Mouse (Mus musculus) embryo, embryonic 10 days (tissue): ENCODE measurements around the gene Plcl2.

Experiments used
- DNase-seq: peaks from one replicate; pipeline ENCODE4 v3.0.0-alpha.2; 2015; ENCODE audit warnings: low spot score

Plcl2 gene

GRCm38 (mm10) chr17:50509251-50510104 is at the start of gene Plcl2:
TSS of gene Plcl2 (plus strand) at chr17:50509403.
- peak; percentile 63 for DNase-seq

GRCm38 (mm10) chr17:50460301-50460700 is 48.9 kb upstream of the Plcl2 start:
- DNase-seq: no peak

GRCm38 (mm10) chr17:50467438-50467837 is 41.8 kb upstream of the Plcl2 start:
- no peak for DNase-seq

- no peak for DNase-seq
Observed at GRCm38 (mm10) chr17:50469126-50469525, 40.1 kb upstream of the Plcl2 start.

GRCm38 (mm10) chr17:50469543-50470431 is 39.4 kb upstream of the Plcl2 start:
- DNase-seq: peak; percentile 75

- peak; percentile 58 for DNase-seq
Observed at GRCm38 (mm10) chr17:50470432-50471078, 38.6 kb upstream of the Plcl2 start.

- DNase-seq: peak; percentile 23
Observed at GRCm38 (mm10) chr17:50471230-50471629, 38.0 kb upstream of the Plcl2 start.

GRCm38 (mm10) chr17:50477277-50477676 is 31.9 kb upstream of the Plcl2 start:
- DNase-seq: no peak

GRCm38 (mm10) chr17:50480867-50481266 is 28.3 kb upstream of the Plcl2 start:
- peak; percentile 30 for DNase-seq

- DNase-seq: no peak
Observed at GRCm38 (mm10) chr17:50483700-50484099, 25.5 kb upstream of the Plcl2 start.

GRCm38 (mm10) chr17:50484981-50485380 is 24.2 kb upstream of the Plcl2 start:
- DNase-seq: no peak

- no peak for DNase-seq
Observed at GRCm38 (mm10) chr17:50487058-50487618, 22.1 kb upstream of the Plcl2 start.

GRCm38 (mm10) chr17:50487670-50488069 is 21.5 kb upstream of the Plcl2 start:
- DNase-seq: no peak

- no peak for DNase-seq
Observed at GRCm38 (mm10) chr17:50488406-50488805, 20.8 kb upstream of the Plcl2 start.

- no peak for DNase-seq
Observed at GRCm38 (mm10) chr17:50488895-50489294, 20.3 kb upstream of the Plcl2 start.

- no peak for DNase-seq
Observed at GRCm38 (mm10) chr17:50490644-50491430, 18.4 kb upstream of the Plcl2 start.

- DNase-seq: no peak
Observed at GRCm38 (mm10) chr17:50491496-50491895, 17.7 kb upstream of the Plcl2 start.

GRCm38 (mm10) chr17:50495216-50495889 is 13.8 kb upstream of the Plcl2 start:
- DNase-seq: peak; percentile 51

- DNase-seq: no peak
Observed at GRCm38 (mm10) chr17:50498062-50498697, 11.0 kb upstream of the Plcl2 start.
